Mouse (Mus musculus) CH12.LX (cell line): ENCODE results near the gene Golga4. TPM values are rescaled to one million over a fixed set of nuclear protein-coding genes. Genes with fewer than 3 reads are reported as not detected.
"Not testable (repeated sequence)": the region's sequence is repeated elsewhere in the genome, so short reads cannot be mapped to it uniquely, and the experiment has no call there.

Experiments
- DNase-seq: peaks from one replicate; pipeline ENCODE4 v3.0.0-alpha.2; 2013; ENCODE audit errors: extremely low read depth
- H3K27ac ChIP-seq: 2 replicates; pipeline ENCODE4 v1.5.1; 2012; ENCODE audit warnings: low read depth, mild to moderate bottlenecking, control low read depth, moderate library complexity; ENCODE audit not compliant: insufficient read depth
- H3K27me3 ChIP-seq: replicated peaks from 2 replicates; pipeline ENCODE3; 2012; ENCODE audit warnings: inconsistent platforms
- H3K36me3 ChIP-seq, 2 experiments: replicated peaks in 1 of 2; 2 replicates each; pipeline versions ENCODE3 to v1.6.1; 2012; ENCODE audit warnings: inconsistent platforms in 1 of 2, low read length in 1 of 2, mild to moderate bottlenecking in 1 of 2, mixed read lengths in 1 of 2, moderate library complexity in 1 of 2; ENCODE audit not compliant: control insufficient read depth in 1 of 2, insufficient read depth in 1 of 2
- H3K4me1 ChIP-seq, 2 experiments: 2 replicates each; pipeline ENCODE4 v1.6.1; 2012; ENCODE audit warnings: inconsistent platforms in 1 of 2, moderate library complexity in 1 of 2; ENCODE audit not compliant: insufficient read depth in 2 of 2, control insufficient read depth in 1 of 2
- H3K4me2 ChIP-seq: 2 replicates; pipeline ENCODE4 v1.6.1; 2012; ENCODE audit warnings: low read depth, mild to moderate bottlenecking, control low read depth; ENCODE audit not compliant: poor library complexity, insufficient read depth, severe bottlenecking
- H3K4me3 ChIP-seq, 3 experiments: fragments of 150-350 bp in 1 of 3; sonication (generic) in 1 of 3; replicated peaks in 1 of 3; 2 replicates each; pipeline versions ENCODE3 to v1.5.1; 2011 to 2012; ENCODE audit warnings: low read depth in 2 of 3, low read length in 2 of 3, mild to moderate bottlenecking in 2 of 3, moderate library complexity in 2 of 3, control low read depth in 1 of 3, improper control_type of control experiment in 1 of 3, inconsistent platforms in 1 of 3, mixed read lengths in 1 of 3; ENCODE audit not compliant: poor library complexity in 1 of 3
- H3K79me2 ChIP-seq: replicated peaks from 2 replicates; pipeline ENCODE4 v1.6.1; 2012; ENCODE audit warnings: mild to moderate bottlenecking, moderate library complexity; ENCODE audit not compliant: control insufficient read depth, poor library complexity, insufficient read depth, severe bottlenecking; ENCODE audit errors: extremely low read depth
- H3K9ac ChIP-seq: 2 replicates; pipeline ENCODE4 v1.6.1; 2012; ENCODE audit warnings: low read depth, mild to moderate bottlenecking, control low read depth, moderate library complexity; ENCODE audit not compliant: insufficient read depth
- H3K9me3 ChIP-seq: replicated peaks from 2 replicates; pipeline ENCODE3; 2012; ENCODE audit warnings: low read length, inconsistent platforms, mixed read lengths
- BHLHE40 ChIP-seq: IDR thresholded peaks from 2 replicates; pipeline ENCODE4 v1.6.1; 2011; ENCODE audit warnings: mild to moderate bottlenecking, low read depth, low read length, improper control_type of control experiment
- E2F4 ChIP-seq: IDR thresholded peaks from 2 replicates; pipeline ENCODE4 v1.6.1; 2011; ENCODE audit warnings: low read depth, low read length, improper control_type of control experiment; ENCODE audit not compliant: insufficient replicate concordance
- EP300 ChIP-seq: IDR thresholded peaks from 2 replicates; pipeline ENCODE4 v1.6.1; 2011; ENCODE audit warnings: low read length, improper control_type of control experiment
- KAT2A ChIP-seq: IDR thresholded peaks from 2 replicates; pipeline ENCODE4 v1.6.1; 2012; ENCODE audit warnings: low read length, improper control_type of control experiment, inconsistent platforms; ENCODE audit not compliant: insufficient replicate concordance
- MYC ChIP-seq: IDR thresholded peaks from 2 replicates; pipeline ENCODE4 v1.6.1; 2011; ENCODE audit warnings: low read depth, mild to moderate bottlenecking, improper control_type of control experiment, low read length
- NELFE ChIP-seq: IDR thresholded peaks from 2 replicates; pipeline ENCODE4 v1.6.1; 2011; ENCODE audit warnings: low read depth, low read length, improper control_type of control experiment
- PAX5 ChIP-seq: IDR thresholded peaks from 2 replicates; pipeline ENCODE4 v1.6.1; 2012; ENCODE audit warnings: low read length, inconsistent platforms, mixed read lengths
- POLR2AphosphoS2 ChIP-seq: IDR thresholded peaks from 2 replicates; pipeline ENCODE4 v1.6.1; 2011; ENCODE audit warnings: low read depth, low read length, improper control_type of control experiment
- TBP ChIP-seq: conservative IDR thresholded peaks from 2 replicates; pipeline ENCODE4 v1.6.1; 2011; ENCODE audit warnings: low read depth, low read length, improper control_type of control experiment
- UBTF ChIP-seq: IDR thresholded peaks from 2 replicates; pipeline ENCODE4 v1.6.1; 2012; ENCODE audit warnings: low read depth, mild to moderate bottlenecking, inconsistent platforms, low read length, improper control_type of control experiment, moderate library complexity
- ZKSCAN1 ChIP-seq: IDR thresholded peaks from 2 replicates; pipeline ENCODE4 v1.6.1; 2012; ENCODE audit warnings: low read depth, inconsistent platforms, low read length, improper control_type of control experiment, borderline replicate concordance
- dilution Hi-C: fragments of 300-500 bp; cut with MboI; formaldehyde crosslinking; loops from 2 replicates; pipeline ENCODE4 v1.14.3; 2020; ENCODE audit warnings: low sequenced_read_pairs; ENCODE audit not compliant: extremely low pct_unique_long_range_greater_than_20kb, extremely low pct_ligation_motif_present
- in situ Hi-C: fragments of 300-500 bp; cut with MboI; formaldehyde crosslinking; loops from 3 replicates; pipeline ENCODE4 v1.14.3; 2019; ENCODE audit warnings: low sequenced_read_pairs, low pct_ligation_motif_present, low pct_unique_long_range_greater_than_20kb, mixed read lengths
- polyA plus RNA-seq: library from polyadenylated mRNA; unstranded; fragments of >175 nt; gene quantifications from 2 replicates; pipeline ENCODE4 v1.2.1, GENCODE M21; 2012; ENCODE audit warnings: low read depth; ENCODE audit not compliant: insufficient read length
- total RNA-seq, 2 experiments: library from RNA; depleted of rRNA; stranded (reverse); fragments of 300-350 nt in 1 of 2; fragments of >200 nt in 1 of 2; gene quantifications; 2 replicates each; pipeline ENCODE4 v1.2.3; 2012 to 2014

Golga4 gene
- total and polyA plus RNA-seq, 3 experiments = 23.7 to 37.2 (median 33.1) TPM

GRCm38 (mm10) chr9:118593443-118593842 lies 87.4 kb downstream of the Golga4 start:
- no peaks in the 10 kb centered on the region for H3K9me3 ChIP-seq
- no peaks in the 10 kb centered on the region for H3K36me3 ChIP-seq
- no peak overlapping the region for H3K4me2 ChIP-seq
- H3K4me3 ChIP-seq = no peak overlapping the region
- DNase-seq = no peak
- H3K9ac ChIP-seq = no peak overlapping the region
- in situ Hi-C loops = loop anchor here (25.0 kb wide), 2 partner anchors 319 to 469 kb away; partner anchors contain the start of gene Vill
- dilution Hi-C loops = no loop called here
- TF ChIP-seq UBTF (no peak), NELFE (no peak), ZKSCAN1 (no peak)
- no peaks in the 10 kb centered on the region for H3K79me2 ChIP-seq
- no peaks in the 10 kb centered on the region for H3K4me1 ChIP-seq
- H3K27me3 ChIP-seq = no peaks in the 10 kb centered on the region
- H3K27ac ChIP-seq = no peak overlapping the region

- in situ Hi-C loops (loop anchor here (25.0 kb wide), 2 partner anchors 316 to 466 kb away; partner anchors contain the start of gene Vill), dilution Hi-C loops (no loop called here)
These were observed 90.7 kb downstream of the Golga4 start for GRCm38 (mm10) chr9:118596767-118597166.

GRCm38 (mm10) chr9:118600393-118600792 lies 94.3 kb downstream of the Golga4 start:
- H3K27ac ChIP-seq, dilution Hi-C loops, H3K36me3 ChIP-seq, H3K4me2 ChIP-seq, H3K9ac ChIP-seq, H3K9me3 ChIP-seq, in situ Hi-C loops, H3K4me1 ChIP-seq, H3K4me3 ChIP-seq, DNase-seq, H3K27me3 ChIP-seq, H3K79me2 ChIP-seq: not testable (repeated sequence)

More at GRCm38 (mm10) chr9:118596767-118597166, 90.7 kb downstream of the Golga4 start:
- H3K27ac ChIP-seq = no peak overlapping the region
- no peak for TF ChIP-seq EP300
- no peak for TF ChIP-seq POLR2AphosphoS2
- no peak for TF ChIP-seq UBTF
- no peak for TF ChIP-seq BHLHE40
- TF ChIP-seq KAT2A = no peak
- TF ChIP-seq MYC = no peak
- no peak for TF ChIP-seq PAX5
- TF ChIP-seq TBP = no peak
- no peak for TF ChIP-seq E2F4
- TF ChIP-seq, all 38 proteins: peak for 0
- Histone ChIP-seq H3K36me3 (no peaks in the 10 kb centered on the region), H3K9ac (no peak overlapping the region), H3K79me2 (no peaks in the 10 kb centered on the region), H3K4me3 (no peak overlapping the region), H3K27me3 (peaks cover 2% of the 10 kb centered on the region), H3K4me1 (no peaks in the 10 kb centered on the region), H3K4me2 (no peak overlapping the region), H3K9me3 (no peaks in the 10 kb centered on the region)
- DNase-seq = no peak
